ENCODE assay signal across 21 mouse cellular contexts in genomic region chr4:55041106-55041730, GRCm38 (mm10).
DNase-seq lines count a peak whose midpoint lies in the region; ATAC-seq and TF ChIP-seq lines count a peak whose summit lies in the region.
"Had no signal": no experiment of that assay in that cellular context is flagged by ENCODE, and none has a peak within 500 bp of the region (broad histone marks: within the 10 kb centered on the region; RNA-seq: fewer than 3 reads in every experiment).

No protein-coding gene starts in this region.

- H3K9ac ChIP-seq in heart, embryonic 15.5 days = no peak overlapping the region
- H3K9ac ChIP-seq in midbrain, postnatal 0 days (replicated peaks; ENCODE audit: low read length, poor library complexity, severe bottlenecking) = no peak overlapping the region
- H3K9ac ChIP-seq: midbrain, embryonic 15.5 days; neural tube, embryonic 12.5 days; stomach, embryonic 15.5 days had no signal

- no peak overlapping the region for H3K4me3 ChIP-seq in heart, embryonic 15.5 days
- H3K4me3 ChIP-seq in midbrain, postnatal 0 days (ENCODE audit: low read depth, low read length) = no peak overlapping the region
- no peak overlapping the region for H3K4me3 ChIP-seq in midbrain, embryonic 10.5 days
- H3K4me3 ChIP-seq: midbrain, embryonic 15.5 days; neural tube, embryonic 12.5 days; stomach, embryonic 15.5 days had no signal

- H3K27me3 ChIP-seq in heart, embryonic 15.5 days = no peaks in the 10 kb centered on the region
- H3K27me3 ChIP-seq in midbrain, postnatal 0 days (ENCODE audit: insufficient read depth, low read length) = no peaks in the 10 kb centered on the region
- H3K27me3 ChIP-seq in midbrain, embryonic 10.5 days (ENCODE audit: low read depth, poor library complexity, severe bottlenecking) = no peaks in the 10 kb centered on the region
- H3K27me3 ChIP-seq: midbrain, embryonic 15.5 days; neural tube, embryonic 12.5 days; stomach, embryonic 15.5 days had no signal

- TF ChIP-seq CTCF in midbrain, postnatal 0 days (IDR thresholded peaks at IDR 0.05) = no peak

- ATAC-seq in heart, embryonic 15.5 days (replicated peaks; ENCODE audit: insufficient number of reproducible peaks, insufficient read depth, low FRiP score, low read depth) = no peak
- no peak for ATAC-seq in midbrain, postnatal 0 days (ENCODE audit: low FRiP score)
- ATAC-seq: midbrain, embryonic 15.5 days had no signal

- H3K9me3 ChIP-seq in heart, embryonic 15.5 days (replicated peaks) = no peaks in the 10 kb centered on the region
- no peaks in the 10 kb centered on the region for H3K9me3 ChIP-seq in midbrain, postnatal 0 days (ENCODE audit: low read length)
- H3K9me3 ChIP-seq in midbrain, embryonic 10.5 days (replicated peaks) = no peaks in the 10 kb centered on the region
- H3K9me3 ChIP-seq: midbrain, embryonic 15.5 days; neural tube, embryonic 12.5 days; stomach, embryonic 15.5 days had no signal

- no peaks in the 10 kb centered on the region for H3K4me1 ChIP-seq in heart, embryonic 15.5 days (replicated peaks)
- H3K4me1 ChIP-seq in midbrain, postnatal 0 days (ENCODE audit: insufficient read depth, low read length) = peaks cover 14% of the 10 kb centered on the region; the same call in 1 of the 2 replicates
- H3K4me1 ChIP-seq in midbrain, embryonic 10.5 days = peaks cover 34% of the 10 kb centered on the region
- H3K4me1 ChIP-seq: stomach, embryonic 15.5 days had no signal

- peak; percentile 28 to 33 for DNase-seq in cerebellum, postnatal 10 days
- DNase-seq in cerebellum, adult 18-20 months = no peak
- no peak for DNase-seq in heart, postnatal 36 days
- no peak for DNase-seq in midbrain, postnatal 0 days (ENCODE audit: low spot score)
- DNase-seq in midbrain, embryonic 10.5 days (ENCODE audit: low spot score) = no peak
- no peak for DNase-seq in right cerebral cortex, postnatal 36 days (ENCODE audit: low spot score in 2 of 2)
- DNase-seq in adrenal gland, postnatal 10 days = no peak
- DNase-seq: adrenal gland, adult 2 months; cerebellum, adult 8-10 months; kidney, adult 11 months; kidney, postnatal 14 days; layer of hippocampus, adult 9-11 months; liver; lung, adult 18-20 months; right cerebral cortex, adult 18-20 months; spleen, adult 18-20 months; thymus, postnatal 14 days had no signal

- 88% methylated on average over 6 of the region's 6 CpGs for WGBS in heart, embryonic 15.5 days
- 85% methylated on average over 6 of the region's 6 CpGs for WGBS in midbrain, postnatal 0 days
- WGBS in midbrain, embryonic 10.5 days = 90% methylated on average over 6 of the region's 6 CpGs

- H3K27ac ChIP-seq in heart, embryonic 15.5 days = 0 out of 2 replicates have a peak overlapping the region, but pooled peaks have one; percentile 2
- H3K27ac ChIP-seq in midbrain, postnatal 0 days (ENCODE audit: low read depth, low read length) = peak overlapping the region; percentile 44
- no peak overlapping the region for H3K27ac ChIP-seq in midbrain, embryonic 10.5 days (replicated peaks)
- H3K27ac ChIP-seq: midbrain, embryonic 15.5 days; neural tube, embryonic 12.5 days; stomach, embryonic 15.5 days had no signal

- H3K36me3 ChIP-seq in heart, embryonic 15.5 days = no peaks in the 10 kb centered on the region
- no peaks in the 10 kb centered on the region for H3K36me3 ChIP-seq in midbrain, postnatal 0 days (ENCODE audit: insufficient read depth, low read length)
- peaks cover 100% of the 10 kb centered on the region for H3K36me3 ChIP-seq in midbrain, embryonic 10.5 days
- H3K36me3 ChIP-seq: midbrain, embryonic 15.5 days; stomach, embryonic 15.5 days had no signal

- H3K4me2 ChIP-seq in heart, embryonic 15.5 days = no peak overlapping the region
- H3K4me2 ChIP-seq in midbrain, postnatal 0 days (ENCODE audit: low read depth, low read length, poor library complexity, severe bottlenecking) = no peak overlapping the region
- H3K4me2 ChIP-seq: midbrain, embryonic 15.5 days; neural tube, embryonic 12.5 days; stomach, embryonic 15.5 days had no signal

- intact Hi-C loops in heart, postnatal 36 days (cut with DNase I) = loop anchor here (5.0 kb wide), 2 partner anchors 34 to 54 kb away; no protein-coding TSS in a partner anchor

Comparison
In these comparisons a context has a peak if more than half of its experiments do, and no peak if none do; other contexts are left out.
1. DNase-seq: peak in cerebellum, postnatal 10 days (2 of 2); none in cerebellum, adult 18-20 months (0 of 2), heart, postnatal 36 days (0 of 2), midbrain, postnatal 0 days (single experiment), midbrain, embryonic 10.5 days (single experiment), right cerebral cortex, postnatal 36 days (0 of 2) and adrenal gland, postnatal 10 days (single experiment).